Mouse (Mus musculus) limb, embryonic 10.5 days (tissue): ENCODE measurements around the gene Hoxd9. TPM values are rescaled to one million over a fixed set of nuclear protein-coding genes. Genes with fewer than 3 reads are reported as not detected.

Experiments used
- DNase-seq: peaks from one replicate; pipeline ENCODE4 v3.0.0-alpha.2; 2017; ENCODE audit warnings: low spot score
- H3K27ac ChIP-seq: fragments of 300-500 bp; sonication (generic); 2 replicates; pipeline ENCODE4 v1.5.1; 2016; ENCODE audit warnings: mild to moderate bottlenecking
- H3K27me3 ChIP-seq: fragments of 300-500 bp; sonication (generic); 2 replicates; pipeline ENCODE4 v1.6.1; 2016; ENCODE audit warnings: low read depth, mild to moderate bottlenecking; ENCODE audit not compliant: poor library complexity, severe bottlenecking
- H3K36me3 ChIP-seq: fragments of 300-500 bp; sonication (generic); 2 replicates; pipeline ENCODE4 v1.6.1; 2016; ENCODE audit warnings: mild to moderate bottlenecking, moderate library complexity
- H3K4me1 ChIP-seq: fragments of 300-500 bp; sonication (generic); 2 replicates; pipeline ENCODE4 v1.6.1; 2016
- H3K4me3 ChIP-seq: fragments of 300-500 bp; sonication (generic); 2 replicates; pipeline ENCODE4 v1.5.1; 2016; ENCODE audit warnings: mild to moderate bottlenecking, moderate library complexity
- H3K9me3 ChIP-seq: fragments of 300-500 bp; sonication (generic); replicated peaks from 2 replicates; pipeline ENCODE4 v1.6.1; 2016; ENCODE audit warnings: mild to moderate bottlenecking
- WGBS: fragments of 180-500 bp; shearing (Covaris S2); methylation state at CpG from one replicate; pipeline ENCODE4 v1.1.7; 2016; 5-methylcytosine and 5-hydroxymethylcytosine counted together
- polyA plus RNA-seq: library from polyadenylated mRNA; unstranded; fragments of >200 nt; fragmentation: Nextera tagmentation; extraction: Ambion mirVana; gene quantifications from 2 replicates; pipeline ENCODE4 v1.2.1, GENCODE M21; 2016

Gene Hoxd9
- polyA plus RNA-seq, 1 experiment from 2014 or later = 38.0 TPM

DNA sequence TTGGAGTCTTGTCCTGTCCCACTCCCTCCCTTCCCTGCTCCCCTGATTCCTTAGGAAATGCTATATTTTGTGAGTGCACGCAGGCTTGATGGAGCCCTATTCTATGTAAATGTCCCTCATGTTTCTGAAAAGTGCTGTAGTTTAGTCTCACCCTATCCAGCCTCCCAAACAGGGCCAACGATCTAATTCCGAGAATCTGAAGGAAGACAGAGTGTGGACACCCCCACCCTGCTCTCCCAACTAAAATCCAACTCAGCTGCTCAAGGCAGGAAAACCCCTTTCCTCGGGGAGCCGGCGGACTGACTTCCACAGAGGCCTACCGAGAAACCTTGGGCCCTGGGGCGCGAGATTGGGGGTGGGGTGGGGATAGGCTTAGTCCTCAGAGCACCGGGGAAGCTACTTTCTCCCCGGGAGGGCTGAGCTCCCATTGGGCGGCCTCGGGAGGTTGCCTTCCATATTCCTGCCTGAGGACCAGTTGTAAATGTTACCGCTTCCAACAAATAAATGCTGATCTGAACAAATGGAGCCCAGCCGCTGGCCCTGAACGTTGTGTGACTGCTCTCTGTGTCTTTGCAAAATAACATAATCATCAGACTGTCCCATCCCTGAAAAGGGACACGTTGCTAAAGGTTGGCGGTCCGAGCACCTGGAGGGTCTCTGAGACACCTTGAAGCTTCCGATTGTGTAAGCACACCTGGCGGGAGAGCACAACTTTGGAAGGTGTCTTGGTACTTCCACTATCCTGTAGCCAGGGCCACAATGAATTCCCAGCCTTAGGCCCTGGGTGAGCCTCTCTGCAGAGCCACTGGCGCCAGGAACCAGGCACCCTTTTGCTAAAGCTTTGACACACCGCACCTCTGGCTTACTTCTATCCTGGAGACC lies 2.4 kb downstream of the Hoxd9 start:
- Histone ChIP-seq H3K4me1 (peaks cover 89% of the 10 kb centered on the region), H3K9me3 (no peaks in the 10 kb centered on the region), H3K27ac (peak overlapping the region; percentile 99), H3K4me3 (peak overlapping the region; percentile 80), H3K27me3 (peaks cover 50% of the 10 kb centered on the region), H3K36me3 (0 out of 2 replicates have a peak, but pooled peaks cover 4% of the 10 kb centered on the region)
- peak; percentile 74 for DNase-seq
- WGBS = 2% methylated on average over 23 of the region's 23 CpGs

GRCm38 (mm10) chr2:74700546-74701112 lies 3.1 kb downstream of the Hoxd9 start:
- under 1% methylated on average over 22 of the region's 22 CpGs for WGBS
- peak; percentile 74 for DNase-seq
- Histone ChIP-seq H3K9me3 (no peaks in the 10 kb centered on the region), H3K4me1 (peaks cover 82% of the 10 kb centered on the region), H3K27me3 (peaks cover 43% of the 10 kb centered on the region), H3K4me3 (peak overlapping the region; percentile 80), H3K27ac (peak overlapping the region; percentile 99), H3K36me3 (no peaks in the 10 kb centered on the region)

DNA sequence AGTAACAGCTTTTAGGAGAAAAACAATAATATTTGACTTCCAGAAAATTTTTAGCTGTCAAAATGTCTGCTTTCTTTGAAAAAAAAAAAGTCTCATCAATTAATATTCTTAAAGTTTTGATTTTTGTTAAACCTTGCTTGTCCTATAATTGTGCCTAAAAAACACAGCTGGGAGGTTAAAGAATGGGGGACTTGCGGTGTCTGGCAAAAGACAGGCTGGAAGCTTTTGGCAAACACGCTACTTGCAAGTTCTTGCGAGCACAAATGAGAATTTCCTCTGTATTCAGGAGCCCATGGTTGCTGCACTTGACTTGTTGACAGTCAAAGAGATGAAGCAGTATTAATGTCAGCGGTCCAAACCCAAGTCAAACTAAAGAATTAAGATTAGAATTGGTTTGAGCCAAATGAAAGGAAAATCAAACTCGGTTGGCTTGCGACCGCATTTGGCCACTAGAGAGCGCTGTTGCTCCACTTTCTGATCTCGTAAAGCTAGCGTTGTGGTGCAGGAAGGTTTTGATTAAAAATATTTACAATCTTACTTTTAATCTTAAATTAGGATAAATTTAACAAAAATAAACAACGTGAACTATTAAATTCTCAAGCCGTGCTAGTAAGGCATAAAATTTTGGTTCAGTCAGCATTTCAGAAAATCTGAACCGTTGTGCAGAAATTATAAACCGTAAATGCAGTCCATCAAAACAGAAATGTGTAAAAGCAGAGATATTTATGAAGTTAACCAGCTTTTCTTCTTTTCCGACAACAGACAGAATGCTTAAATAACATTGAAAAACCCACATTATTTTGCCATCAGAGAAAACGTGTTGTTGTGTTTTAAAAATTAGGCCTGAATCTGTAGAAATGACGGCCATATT lies 4.7 kb downstream of the Hoxd9 start:
- peak overlapping the region; percentile 80 for H3K4me3 ChIP-seq
- peak; percentile 91 for DNase-seq
- WGBS = 9% methylated on average over 17 of the region's 17 CpGs
- H3K36me3 ChIP-seq = no peaks in the 10 kb centered on the region
- H3K4me1 ChIP-seq = peaks cover 72% of the 10 kb centered on the region
- no peaks in the 10 kb centered on the region for H3K9me3 ChIP-seq
- H3K27me3 ChIP-seq = peaks cover 34% of the 10 kb centered on the region
- H3K27ac ChIP-seq = peak overlapping the region; percentile 99

GRCm38 (mm10) chr2:74702820-74703219 lies 5.3 kb downstream of the Hoxd9 start:
- Histone ChIP-seq H3K4me1 (peaks cover 73% of the 10 kb centered on the region), H3K9me3 (no peaks in the 10 kb centered on the region), H3K27me3 (peaks cover 32% of the 10 kb centered on the region), H3K4me3 (peak overlapping the region; percentile 80), H3K27ac (peak overlapping the region; percentile 99), H3K36me3 (peaks cover 2% of the 10 kb centered on the region; the same call in 1 of the 2 replicates)
- 14% methylated on average over 6 of the region's 6 CpGs for WGBS
- no peak for DNase-seq

DNA sequence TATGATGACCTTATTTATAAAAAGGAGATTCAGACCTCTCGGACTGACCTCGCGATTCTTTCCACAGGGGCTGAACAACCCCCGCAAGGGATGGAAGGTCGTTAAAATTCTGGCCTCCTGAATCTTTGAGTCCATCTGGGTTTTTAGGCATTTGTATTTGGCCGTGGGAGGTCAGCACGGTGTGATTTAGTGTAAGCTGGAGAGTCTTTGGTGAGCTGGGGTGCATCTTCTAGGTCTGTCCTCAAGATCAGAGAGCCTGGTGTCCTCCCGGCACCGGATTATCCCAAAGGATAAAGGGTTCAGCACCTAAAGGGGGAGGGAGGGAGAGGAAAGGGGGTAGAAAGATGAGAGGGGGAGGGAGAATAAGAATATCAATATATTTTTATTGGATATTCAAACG lies 5.8 kb downstream of the Hoxd9 start:
- Histone ChIP-seq H3K36me3 (peaks cover 3% of the 10 kb centered on the region; the same call in 1 of the 2 replicates), H3K27me3 (peaks cover 37% of the 10 kb centered on the region), H3K27ac (peak overlapping the region; percentile 99), H3K4me1 (peaks cover 76% of the 10 kb centered on the region), H3K9me3 (no peaks in the 10 kb centered on the region), H3K4me3 (peak overlapping the region; percentile 80)
- DNase-seq = peak; percentile 36
- 4% methylated on average over 10 of the region's 10 CpGs for WGBS

- H3K36me3 ChIP-seq = peaks cover 3% of the 10 kb centered on the region; the same call in 1 of the 2 replicates
- DNase-seq = peak; percentile 78
- no peaks in the 10 kb centered on the region for H3K9me3 ChIP-seq
- WGBS = 2% methylated on average over 26 of the region's 26 CpGs
- H3K27ac ChIP-seq = peak overlapping the region; percentile 99
- peaks cover 42% of the 10 kb centered on the region for H3K27me3 ChIP-seq
- H3K4me3 ChIP-seq = peak overlapping the region; percentile 80
- peaks cover 78% of the 10 kb centered on the region for H3K4me1 ChIP-seq
Measured at GRCm38 (mm10) chr2:74703720-74704392, 6.3 kb downstream of the Hoxd9 start.

DNA sequence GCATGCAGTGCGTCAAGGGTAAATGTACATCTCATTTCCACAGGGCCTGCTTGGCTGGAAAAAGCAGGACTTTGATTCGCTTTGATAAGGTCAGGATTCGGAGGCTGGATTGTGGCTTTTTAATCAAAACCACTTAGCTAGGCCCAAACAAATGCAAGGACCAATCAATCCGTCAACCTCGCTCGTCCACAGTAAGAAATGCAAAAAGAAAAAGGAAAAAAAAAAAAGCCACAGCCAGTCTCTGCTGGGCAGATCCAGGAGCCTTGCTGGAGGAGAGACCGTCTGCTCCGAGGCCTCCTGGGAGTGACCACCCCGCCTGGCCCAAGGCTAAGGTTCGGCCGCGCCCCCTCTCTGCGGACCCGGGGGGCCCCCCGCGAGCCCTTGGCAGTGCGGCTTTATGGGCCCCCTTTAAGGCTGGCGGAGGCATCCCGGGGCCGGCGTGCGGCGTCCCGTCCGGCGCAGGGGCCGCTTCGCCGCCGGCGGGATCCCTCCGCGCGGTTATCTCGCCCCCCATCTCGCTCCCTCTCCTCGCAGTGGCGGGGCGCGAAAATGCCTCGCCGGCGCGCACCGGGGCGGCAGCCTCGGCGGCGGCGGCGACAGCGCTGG lies 7.0 kb downstream of the Hoxd9 start, which contains the start of gene Hoxd8:
Gene Hoxd8, plus strand, starts transcription at position 223 of the 606 bp plus-strand sequence.
- WGBS = 1% methylated on average over 52 of the region's 52 CpGs
- peak within 1 kb of the TSS; percentile 80 for H3K4me3 ChIP-seq
- peak within 1 kb of the TSS; percentile 99 for H3K27ac ChIP-seq
- DNase-seq = peak; percentile 93
- H3K27me3 ChIP-seq = peaks cover 47% of the 10 kb centered on the region
- H3K36me3 ChIP-seq = peaks cover 3% of the 10 kb centered on the region; the same call in 1 of the 2 replicates
- H3K9me3 ChIP-seq = no peaks in the 10 kb centered on the region
- peaks cover 78% of the 10 kb centered on the region for H3K4me1 ChIP-seq

GRCm38 (mm10) chr2:74704999-74705466 lies 7.5 kb downstream of the Hoxd9 start:
- Histone ChIP-seq H3K36me3 (peaks cover 3% of the 10 kb centered on the region; the same call in 1 of the 2 replicates), H3K4me1 (peaks cover 78% of the 10 kb centered on the region), H3K27ac (peak overlapping the region; percentile 99), H3K4me3 (peak overlapping the region; percentile 80), H3K27me3 (peaks cover 48% of the 10 kb centered on the region), H3K9me3 (no peaks in the 10 kb centered on the region)
- 3% methylated on average over 62 of the region's 66 CpGs for WGBS
- DNase-seq = no peak

GRCm38 (mm10) chr2:74705467-74706089 lies 8.1 kb downstream of the Hoxd9 start:
- WGBS = 3% methylated on average over 79 of the region's 85 CpGs
- Histone ChIP-seq H3K27ac (peak overlapping the region; percentile 99), H3K4me3 (peak overlapping the region; percentile 80), H3K4me1 (peaks cover 78% of the 10 kb centered on the region), H3K27me3 (peaks cover 48% of the 10 kb centered on the region), H3K36me3 (peaks cover 3% of the 10 kb centered on the region; the same call in 1 of the 2 replicates), H3K9me3 (no peaks in the 10 kb centered on the region)
- DNase-seq = peak; percentile 83

GRCm38 (mm10) chr2:74706393-74706960 lies 8.9 kb downstream of the Hoxd9 start:
- peak; percentile 47 for DNase-seq
- peak overlapping the region; percentile 80 for H3K4me3 ChIP-seq

GRCm38 (mm10) chr2:74707599-74707998 lies 10.1 kb downstream of the Hoxd9 start:
- H3K9me3 ChIP-seq = no peaks in the 10 kb centered on the region
- H3K4me3 ChIP-seq = peak overlapping the region; percentile 80
- H3K27me3 ChIP-seq = peaks cover 45% of the 10 kb centered on the region
- peak overlapping the region; percentile 99 for H3K27ac ChIP-seq
- 4% methylated on average over 7 of the region's 7 CpGs for WGBS
- peaks cover 75% of the 10 kb centered on the region for H3K4me1 ChIP-seq
- H3K36me3 ChIP-seq = peaks cover 3% of the 10 kb centered on the region; the same call in 1 of the 2 replicates
- peak; percentile 35 for DNase-seq

More at GRCm38 (mm10) chr2:74706393-74706960, 8.9 kb downstream of the Hoxd9 start:
- Histone ChIP-seq H3K4me1 (peaks cover 76% of the 10 kb centered on the region), H3K27me3 (peaks cover 45% of the 10 kb centered on the region), H3K9me3 (no peaks in the 10 kb centered on the region), H3K27ac (peak overlapping the region; percentile 99), H3K36me3 (peaks cover 3% of the 10 kb centered on the region; the same call in 1 of the 2 replicates)
- WGBS = under 1% methylated on average over 13 of the region's 13 CpGs
